Mouse (Mus musculus): ENCODE data around the gene Lrba.

DNA sequence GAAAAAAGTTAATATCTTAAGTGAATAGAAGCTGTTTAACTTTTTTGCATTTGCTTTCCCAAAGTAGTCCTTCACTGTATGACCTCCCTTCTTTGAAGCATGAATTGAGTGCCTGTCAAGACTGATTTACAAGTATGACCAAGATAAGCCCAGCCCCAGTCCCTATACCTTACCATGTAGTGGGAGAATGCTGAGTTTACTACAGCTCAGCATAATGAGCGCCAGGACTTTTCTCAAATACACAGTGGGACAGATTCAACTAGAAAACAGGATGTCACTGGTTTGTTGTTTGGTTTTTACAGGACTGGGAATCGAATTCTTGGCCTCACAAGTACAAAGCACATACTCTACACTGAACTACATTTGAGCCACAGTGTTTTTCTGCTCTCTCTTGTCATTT, 490.0 kb downstream of the Lrba start:
- TF ChIP-seq MAX (IDR thresholded peaks at IDR 0.05; ENCODE audit: low read depth) (no peak), TCF3 (IDR thresholded peaks at IDR 0.05; ENCODE audit: insufficient read length, low read depth) (no peak), USF1 (IDR thresholded peaks at IDR 0.05; ENCODE audit: low read depth) (no peak), MYOD1 (IDR thresholded peaks at IDR 0.05; ENCODE audit: control insufficient read depth in 1 of 3, insufficient read length in 2 of 3, low read depth in 2 of 3) (no peak), POLR2A (IDR thresholded peaks at IDR 0.05; ENCODE audit: insufficient read length, low read depth) (no peak), TCF12 (IDR thresholded peaks at IDR 0.05; ENCODE audit: insufficient read depth, poor library complexity, severe bottlenecking) (no peak), MYOG (IDR thresholded peaks at IDR 0.05; ENCODE audit: control insufficient read depth in 1 of 3, insufficient read depth in 1 of 3, insufficient read length in 2 of 3, low read depth in 2 of 3) (no peak)
